Mouse (Mus musculus) spleen, adult 2 months (tissue): ENCODE results near the gene Gabpb2. TPM values are rescaled to one million over a fixed set of nuclear protein-coding genes. Genes with fewer than 3 reads are reported as not detected.

Experiments used
- polyA plus RNA-seq: library from polyadenylated mRNA; depleted of rRNA; stranded (reverse); fragments of >200 nt; gene quantifications from 2 replicates; pipeline ENCODE4 v1.2.3, GENCODE M21; 2012; rRNA removed

Gene Gabpb2
- polyA plus RNA-seq, 1 experiment, result 17.0 TPM

Other genes starting within 250 kb of the Gabpb2 start
- gene Pi4kb, start 243.2 kb downstream of the Gabpb2 start, polyA plus RNA-seq, result 30.2 and 31.7 TPM in 2 replicates
- 18.5 and 21.0 TPM in 2 replicates for gene Zfp687, start 202.5 kb downstream of the Gabpb2 start, polyA plus RNA-seq
- 90.5 and 108 TPM in 2 replicates for gene Psmd4, start 175.3 kb downstream of the Gabpb2 start, polyA plus RNA-seq
- gene Pip5k1a, start 111.0 kb downstream of the Gabpb2 start, polyA plus RNA-seq, result 14.1 and 14.4 TPM in 2 replicates
- gene Vps72, start 106.9 kb downstream of the Gabpb2 start, polyA plus RNA-seq, result 36.3 and 44.6 TPM in 2 replicates
- 0.69 and 0.91 TPM in 2 replicates for gene Tmod4, start 93.4 kb downstream of the Gabpb2 start, polyA plus RNA-seq
- 25.2 and 29.4 TPM in 2 replicates for gene Scnm1, start 83.9 kb downstream of the Gabpb2 start, polyA plus RNA-seq
- gene Lysmd1, start 83.8 kb downstream of the Gabpb2 start, polyA plus RNA-seq, result 4.7 and 5.3 TPM in 2 replicates
- 89.1 and 132 TPM in 2 replicates for gene Tnfaip8l2, start 75.6 kb downstream of the Gabpb2 start, polyA plus RNA-seq
- gene Sema6c, start 57.5 kb downstream of the Gabpb2 start, polyA plus RNA-seq, result 2.2 TPM in 2 replicates
- gene Cdc42se1, start 10.8 kb upstream of the Gabpb2 start, polyA plus RNA-seq, result 91.5 and 94.1 TPM in 2 replicates
- 15.5 and 16.2 TPM in 2 replicates for gene Mllt11, start 14.3 kb upstream of the Gabpb2 start, polyA plus RNA-seq
- gene Gm128, start 23.7 kb upstream of the Gabpb2 start, polyA plus RNA-seq, result 0.18 and 0.52 TPM in 2 replicates
- 0.07 TPM in 1 of 2 replicates, not detected in the other for gene Bnipl, start 33.3 kb upstream of the Gabpb2 start, polyA plus RNA-seq
- gene Mindy1, start 63.4 kb upstream of the Gabpb2 start, polyA plus RNA-seq, result 44.8 and 51.0 TPM in 2 replicates
- gene Prune1, start 64.2 kb upstream of the Gabpb2 start, polyA plus RNA-seq, result 7.7 and 8.9 TPM in 2 replicates
- gene Anxa9, start 89.3 kb upstream of the Gabpb2 start, polyA plus RNA-seq, result 2.6 and 2.7 TPM in 2 replicates
- gene Cers2, start 96.9 kb upstream of the Gabpb2 start, polyA plus RNA-seq, result 95.7 and 101 TPM in 2 replicates
- gene Setdb1, start 139.3 kb upstream of the Gabpb2 start, polyA plus RNA-seq, result 9.4 and 10.4 TPM in 2 replicates
- not detected in 2 replicates for gene 4930558C23Rik, start 184.9 kb upstream of the Gabpb2 start, polyA plus RNA-seq
- 19.5 and 20.7 TPM in 2 replicates for gene Arnt, start 216.5 kb upstream of the Gabpb2 start, polyA plus RNA-seq